Mouse (Mus musculus): ENCODE data around the gene F8a. TPM values are rescaled to one million over a fixed set of nuclear protein-coding genes. Genes with fewer than 3 reads are reported as not detected.

Gene F8a
- polyA plus RNA-seq (2017; shearing (Covaris generic)) = 10 to 100 TPM; 21.8 to 26.9 TPM

DNA sequence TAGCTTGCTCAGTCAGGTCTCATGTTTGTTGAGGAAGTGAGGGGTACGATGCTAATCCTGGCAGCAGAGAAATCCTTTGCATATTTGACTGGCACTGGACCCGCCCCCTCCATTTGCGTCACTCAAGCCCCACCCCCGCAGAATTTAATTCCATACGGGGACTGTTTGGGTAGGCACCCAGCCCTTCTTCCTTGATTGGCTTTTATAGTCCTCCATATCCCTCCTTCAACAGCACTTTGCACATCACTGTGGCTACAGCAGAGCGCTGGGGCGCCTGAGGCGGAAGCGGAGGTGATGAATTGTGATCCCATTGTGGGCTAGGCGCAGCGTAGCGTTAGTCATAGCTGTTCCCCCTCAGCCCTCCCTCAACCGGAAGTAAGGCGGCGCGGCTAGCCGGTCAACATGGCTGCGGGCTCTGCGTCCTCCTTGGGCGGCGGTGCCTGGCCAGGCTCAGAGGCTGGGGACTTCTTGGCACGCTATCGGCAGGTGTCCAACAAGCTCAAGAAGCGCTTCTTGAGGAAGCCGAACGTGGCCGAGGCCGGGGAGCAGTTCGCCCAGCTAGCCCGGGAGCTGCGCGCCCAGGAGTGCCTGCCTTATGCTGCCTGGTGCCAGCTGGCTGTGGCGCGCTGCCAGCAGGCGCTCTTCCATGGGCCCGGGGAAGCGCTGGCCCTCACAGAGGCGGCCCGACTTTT lies at the start of gene F8a:
F8a (plus strand) TSS at position 378 of the 692 bp plus-strand sequence.

GRCm38 (mm10) chrX:73191934-73192333 lies 36.2 kb upstream of the F8a start, which contains the start of gene Xlr3b:
Gene Xlr3b, plus strand, starts transcription at chrX:73192207.

GRCm38 (mm10) chrX:73213819-73214564 lies 14.1 kb upstream of the F8a start, which contains the start of gene Xlr4b:
Gene Xlr4b, plus strand, starts transcription at chrX:73214333.

DNA sequence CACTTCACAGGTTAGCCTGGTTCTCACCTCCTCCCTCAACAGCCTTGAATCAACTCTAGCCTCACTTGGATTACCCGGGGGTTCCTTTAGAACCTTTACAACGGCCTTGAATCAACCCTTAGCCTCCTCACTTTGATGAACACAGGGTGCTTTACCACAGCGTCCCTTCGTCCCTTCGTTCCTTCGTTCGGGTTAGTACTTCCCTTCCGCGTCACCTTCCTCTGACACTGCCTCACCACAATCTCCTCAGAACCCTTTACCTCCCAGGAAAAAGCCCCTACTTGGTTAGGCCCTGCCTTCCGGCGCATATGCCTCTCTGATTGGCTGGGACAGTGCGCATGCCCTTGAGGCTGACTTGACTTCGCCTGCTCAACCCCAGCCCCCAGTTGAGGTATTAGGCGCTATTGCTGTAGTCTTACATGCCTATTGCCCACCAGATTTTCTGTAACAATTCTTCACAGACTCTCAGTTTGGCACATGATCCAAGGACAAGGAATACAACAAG lies 14.8 kb downstream of the F8a start, which contains the start of gene Xlr4c:
Xlr4c (minus strand) TSS at position 310 of the 505 bp plus-strand sequence.

GRCm38 (mm10) chrX:73265270-73265669 lies 37.2 kb downstream of the F8a start, which contains the start of gene Xlr3c:
Gene Xlr3c, minus strand, starts transcription at chrX:73265390.

Other genes starting within 250 kb of the F8a start
- under 1 TPM in 1 of 2 experiments, not detected in 1; 0.77 TPM for gene Zfp185, start 241.0 kb upstream of the F8a start, polyA plus RNA-seq (2017; shearing (Covaris generic))
- gene Pnma5, start 191.2 kb upstream of the F8a start, polyA plus RNA-seq (2017; shearing (Covaris generic)) = under 1 TPM in 1 of 2 experiments, not detected in 1; 0.88 TPM
- gene Pnma3, start 163.5 kb upstream of the F8a start, polyA plus RNA-seq (2017; shearing (Covaris generic)) = not detected
- gene Xlr4a, start 145.8 kb upstream of the F8a start, polyA plus RNA-seq (2017; shearing (Covaris generic)) = 10 to 100 TPM; 77.0 to 88.6 TPM
- gene Xlr3a, start 131.2 kb upstream of the F8a start, polyA plus RNA-seq (2017; shearing (Covaris generic)) = 1 to 10 TPM; 1.8 to 3.7 TPM
- under 1 TPM in 1 of 2 experiments, not detected in 1; 0.71 TPM for gene Gm14685, start 111.2 kb upstream of the F8a start, polyA plus RNA-seq (2017; shearing (Covaris generic))
- not detected for gene Xlr5b, start 79.5 kb upstream of the F8a start, polyA plus RNA-seq (2017; shearing (Covaris generic))
- under 1 TPM in 1 of 2 experiments, not detected in 1; 0.65 TPM for gene DXBay18, start 78.8 kb upstream of the F8a start, polyA plus RNA-seq (2017; shearing (Covaris generic))
- not detected for gene Spin2d, start 51.3 kb upstream of the F8a start, polyA plus RNA-seq (2017; shearing (Covaris generic))
- gene Xlr3b, start 36.1 kb upstream of the F8a start, polyA plus RNA-seq (2017; shearing (Covaris generic)) = 10 to 100 TPM; 26.2 to 30.7 TPM
- gene Xlr4b, start 14.0 kb upstream of the F8a start, polyA plus RNA-seq (2017; shearing (Covaris generic)) = 100 to 1,000 TPM; 124 to 139 TPM
- 10 to 100 TPM; 49.4 to 76.7 TPM for gene Xlr4c, start 14.8 kb downstream of the F8a start, polyA plus RNA-seq (2017; shearing (Covaris generic))
- not detected for gene Xlr3c, start 37.1 kb downstream of the F8a start, polyA plus RNA-seq (2017; shearing (Covaris generic))
- gene Xlr5a, start 64.7 kb downstream of the F8a start, polyA plus RNA-seq (2017; shearing (Covaris generic)) = under 1 TPM in 1 of 2 experiments, not detected in 1; 0.31 TPM
- gene Xlr5c, start 64.7 kb downstream of the F8a start, polyA plus RNA-seq (2017; shearing (Covaris generic)) = under 1 TPM in 1 of 2 experiments, not detected in 1; 0.22 TPM
- gene Gm45015, start 108.5 kb downstream of the F8a start, polyA plus RNA-seq (2017; shearing (Covaris generic)) = under 1 TPM in 1 of 2 experiments, not detected in 1; 0.21 TPM
- gene Zfp275, start 114.3 kb downstream of the F8a start, polyA plus RNA-seq (2017; shearing (Covaris generic)) = 10 to 100 TPM in 1 of 2 experiments, 1 to 10 TPM in 1; 8.9 to 14.7 TPM
- gene Gm18336, start 170.4 kb downstream of the F8a start, polyA plus RNA-seq (2017; shearing (Covaris generic)) = not detected
- gene Zfp92, start 182.8 kb downstream of the F8a start, polyA plus RNA-seq (2017; shearing (Covaris generic)) = under 1 TPM in 1 of 2 experiments, not detected in 1; 0.30 TPM
- not detected for gene Trex2, start 207.1 kb downstream of the F8a start, polyA plus RNA-seq (2017; shearing (Covaris generic))
- gene Haus7, start 230.8 kb downstream of the F8a start, polyA plus RNA-seq (2017; shearing (Covaris generic)) = 10 to 100 TPM; 23.2 to 27.2 TPM